Mouse (Mus musculus): ENCODE measurements around the gene Rmi1.
"Not testable (repeated sequence)": the region's sequence is repeated elsewhere in the genome, so short reads cannot be mapped to it uniquely, and the experiment has no call there.

The Rmi1 gene

GRCm38 (mm10) chr13:58401135-58402002 lies 679 bp upstream of the Rmi1 start:
- peak; percentile 58 to 60 for DNase-seq (ENCODE audit: low read depth in 2 of 2, low spot score in 2 of 2)

GRCm38 (mm10) chr13:58402744-58403110 lies 679 bp downstream of the Rmi1 start:
- no peak for DNase-seq (ENCODE audit: low read depth in 2 of 2, low spot score in 2 of 2)

- not testable (repeated sequence) for DNase-seq (ENCODE audit: low read depth in 2 of 2, low spot score in 2 of 2)
Observed at GRCm38 (mm10) chr13:58403243-58403642, 1.2 kb downstream of the Rmi1 start, which contains the start of gene Hnrnpk. Gene Hnrnpk, minus strand, starts transcription at chr13:58403343.

- no peak for DNase-seq (ENCODE audit: low read depth in 2 of 2, low spot score in 2 of 2)
Observed at GRCm38 (mm10) chr13:58411073-58411472, 9.0 kb downstream of the Rmi1 start.

GRCm38 (mm10) chr13:58415374-58415773 lies 13.3 kb downstream of the Rmi1 start:
- no peak for DNase-seq (ENCODE audit: low read depth in 2 of 2, low spot score in 2 of 2)

- no peak for DNase-seq (ENCODE audit: low read depth in 2 of 2, low spot score in 2 of 2)
Observed at GRCm38 (mm10) chr13:58415838-58416237, 13.8 kb downstream of the Rmi1 start.

GRCm38 (mm10) chr13:58418656-58419055 lies 16.6 kb downstream of the Rmi1 start:
- no peak for DNase-seq (ENCODE audit: low read depth in 2 of 2, low spot score in 2 of 2)

- DNase-seq (ENCODE audit: low read depth in 2 of 2, low spot score in 2 of 2): no peak
Observed at GRCm38 (mm10) chr13:58419266-58419665, 17.2 kb downstream of the Rmi1 start.

- DNase-seq (ENCODE audit: low read depth in 2 of 2, low spot score in 2 of 2): no peak
Observed at GRCm38 (mm10) chr13:58421026-58421425, 19.0 kb downstream of the Rmi1 start.

GRCm38 (mm10) chr13:58422242-58422641 lies 20.2 kb downstream of the Rmi1 start:
- DNase-seq (ENCODE audit: low read depth in 2 of 2, low spot score in 2 of 2): no peak

GRCm38 (mm10) chr13:58423061-58423660 lies 21.1 kb downstream of the Rmi1 start:
- no peak for DNase-seq (ENCODE audit: low read depth in 2 of 2, low spot score in 2 of 2)

GRCm38 (mm10) chr13:58439716-58440115 lies 37.7 kb downstream of the Rmi1 start:
- no peak for DNase-seq (ENCODE audit: low read depth in 2 of 2, low spot score in 2 of 2)

- no peak for DNase-seq (ENCODE audit: low read depth in 2 of 2, low spot score in 2 of 2)
Observed at GRCm38 (mm10) chr13:58443326-58443725, 41.3 kb downstream of the Rmi1 start.

GRCm38 (mm10) chr13:58443787-58444186 lies 41.7 kb downstream of the Rmi1 start:
- DNase-seq (ENCODE audit: low read depth in 2 of 2, low spot score in 2 of 2): peak in 1 of 2 experiments; percentile 1

- DNase-seq (ENCODE audit: low read depth in 2 of 2, low spot score in 2 of 2): no peak
Observed at GRCm38 (mm10) chr13:58446541-58446940, 44.5 kb downstream of the Rmi1 start.

GRCm38 (mm10) chr13:58450459-58451182 lies 48.6 kb downstream of the Rmi1 start:
- DNase-seq (ENCODE audit: low read depth in 2 of 2, low spot score in 2 of 2): no peak

- DNase-seq (ENCODE audit: low read depth in 2 of 2, low spot score in 2 of 2): no peak
Observed at GRCm38 (mm10) chr13:58452246-58452645, 50.2 kb downstream of the Rmi1 start.

- peak in 1 of 2 experiments; percentile 2 for DNase-seq (ENCODE audit: low read depth in 2 of 2, low spot score in 2 of 2)
Observed at GRCm38 (mm10) chr13:58452651-58453413, 50.8 kb downstream of the Rmi1 start.

- peak in 1 of 2 experiments; percentile 0 for DNase-seq (ENCODE audit: low read depth in 2 of 2, low spot score in 2 of 2)
Observed at GRCm38 (mm10) chr13:58453541-58453940, 51.5 kb downstream of the Rmi1 start.

GRCm38 (mm10) chr13:58456547-58456946 lies 54.5 kb downstream of the Rmi1 start:
- DNase-seq (ENCODE audit: low read depth in 2 of 2, low spot score in 2 of 2): no peak

- DNase-seq (ENCODE audit: low read depth in 2 of 2, low spot score in 2 of 2): not testable (repeated sequence)
Observed at GRCm38 (mm10) chr13:58458811-58459210, 56.8 kb downstream of the Rmi1 start.
